Mouse (Mus musculus) ES-Bruce4 (cell line): Measurements from ENCODE around the gene Gpx4.

ENCODE experiments used
- CTCF ChIP-seq: IDR thresholded peaks from one replicate; pipeline ENCODE4 v1.8.1; 2011; ENCODE audit warnings: low read depth, low read length
- EP300 ChIP-seq: IDR thresholded peaks from 2 replicates; pipeline ENCODE4 v1.6.1; 2011; ENCODE audit warnings: low read depth, low read length; ENCODE audit not compliant: insufficient read depth
- POLR2A ChIP-seq: IDR thresholded peaks from one replicate; pipeline ENCODE4 v1.8.1; 2011; ENCODE audit warnings: low read length; ENCODE audit not compliant: insufficient read depth

DNA sequence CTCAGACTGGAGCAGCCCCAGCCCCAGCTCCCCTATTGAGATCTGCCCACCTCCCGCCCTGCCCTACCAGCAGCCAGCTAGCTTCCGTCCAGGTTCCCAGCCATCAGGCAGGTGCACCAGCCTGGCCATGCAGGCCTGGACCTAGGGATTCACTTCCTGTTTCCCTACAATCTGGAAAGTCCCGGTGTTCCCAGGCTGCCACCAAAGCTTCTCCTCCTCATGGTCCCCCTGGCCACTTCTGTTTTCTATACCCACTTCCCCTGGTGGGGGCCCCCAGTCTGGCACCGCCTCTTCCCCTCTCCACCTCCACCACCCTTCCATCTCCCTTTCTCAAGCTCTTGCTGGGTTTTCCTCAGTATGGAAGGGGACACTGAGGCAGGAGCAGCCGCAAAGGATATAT lies 58.5 kb downstream of the Gpx4 start, which contains the start of gene Sbno2:
- TF ChIP-seq CTCF (no peak), EP300 (no peak), POLR2A (no peak)
